Mouse (Mus musculus): ENCODE results near the gene Nrp1. TPM values are rescaled to one million over a fixed set of nuclear protein-coding genes. Genes with fewer than 3 reads are reported as not detected.

The Nrp1 gene
- polyA plus RNA-seq, 1 experiment from 2014 or later: 82.2 TPM

DNA sequence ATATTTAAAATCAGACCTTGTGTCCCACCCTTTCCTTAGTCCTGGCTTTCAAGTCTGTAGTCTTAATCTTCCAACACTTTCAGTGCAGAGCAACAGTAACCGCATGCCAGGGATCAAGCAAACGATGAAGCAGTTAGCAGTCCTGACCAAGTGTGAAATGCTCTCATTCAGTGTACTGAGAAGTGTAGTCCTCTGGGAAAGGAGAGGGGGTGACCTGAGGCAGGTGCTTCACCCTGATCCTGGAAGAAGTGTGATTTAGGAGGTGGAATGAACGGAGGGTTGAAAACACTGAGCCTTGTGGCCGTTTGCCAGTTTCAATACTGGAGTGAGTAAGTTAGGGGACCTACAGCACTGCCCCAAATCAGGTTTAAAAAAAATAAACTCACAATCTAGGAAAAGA is 119.6 kb downstream of the Nrp1 start:
- Histone ChIP-seq H3K36me3 (replicated peaks; ENCODE audit: control insufficient read depth, insufficient read depth) (peaks cover 44% of the 10 kb centered on the region; the same call in 1 of the 2 replicates), H3K4me1 (replicated peaks; ENCODE audit: control insufficient read depth, insufficient read depth, low read length) (no peaks in the 10 kb centered on the region), H3K9me3 (ENCODE audit: control insufficient read depth, low read length) (no peaks in the 10 kb centered on the region), H3K4me2 (replicated peaks) (no peak overlapping the region), H3K4me3 (replicated peaks; ENCODE audit: low read length) (no peak overlapping the region), H3K27ac (no peak overlapping the region), H3K9ac (no peak overlapping the region), H3K27me3 (ENCODE audit: control insufficient read depth, insufficient read depth, low read length) (no peaks in the 10 kb centered on the region)
- DNase-seq (ENCODE audit: low spot score) (no peak), ATAC-seq (ENCODE audit: low FRiP score) (no peak)
- 87% methylated on average over 4 of the region's 4 CpGs for WGBS

DNA sequence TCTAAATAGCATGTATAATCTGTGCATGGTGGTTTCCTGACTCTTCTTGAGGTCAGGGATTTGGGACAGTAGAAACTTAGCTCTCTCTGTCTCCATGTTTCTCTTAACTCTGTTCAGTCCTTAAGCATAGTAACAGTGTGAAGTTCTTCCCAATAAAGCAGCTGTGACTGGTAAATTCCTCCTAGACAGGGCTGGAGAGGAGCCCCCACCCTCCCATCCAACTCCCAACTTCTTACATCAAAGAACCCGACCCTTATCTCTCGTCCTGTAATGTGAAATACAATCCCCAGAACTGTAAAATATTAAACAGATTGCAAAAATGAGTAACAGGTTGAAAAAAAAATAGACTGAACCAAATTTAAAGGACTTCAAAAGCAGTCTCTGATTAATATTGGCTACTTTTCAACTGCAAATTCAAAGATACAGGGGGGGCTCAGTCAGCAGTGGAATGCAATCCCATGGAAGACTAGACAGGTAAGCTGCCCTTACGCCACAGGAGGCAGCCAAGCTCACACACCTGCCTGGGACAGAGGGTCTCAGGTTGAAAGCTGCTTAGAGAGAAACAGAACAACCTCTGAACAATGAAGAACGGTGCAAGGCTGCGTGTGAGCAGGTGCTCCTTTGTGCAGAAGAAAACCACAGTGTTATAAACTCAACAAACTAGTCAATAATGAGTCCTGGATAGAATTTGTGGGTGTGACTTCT is 121.1 kb downstream of the Nrp1 start:
- WGBS: 78% methylated on average over 5 of the region's 5 CpGs
- DNase-seq (ENCODE audit: low spot score) (no peak), ATAC-seq (ENCODE audit: low FRiP score) (no peak)
- Histone ChIP-seq H3K4me1 (replicated peaks; ENCODE audit: control insufficient read depth, insufficient read depth, low read length) (no peaks in the 10 kb centered on the region), H3K9ac (no peak overlapping the region), H3K27ac (no peak overlapping the region), H3K4me3 (replicated peaks; ENCODE audit: low read length) (no peak overlapping the region), H3K36me3 (replicated peaks; ENCODE audit: control insufficient read depth, insufficient read depth) (peaks cover 38% of the 10 kb centered on the region; the same call in 1 of the 2 replicates), H3K4me2 (replicated peaks) (no peak overlapping the region), H3K27me3 (ENCODE audit: control insufficient read depth, insufficient read depth, low read length) (no peaks in the 10 kb centered on the region), H3K9me3 (ENCODE audit: control insufficient read depth, low read length) (no peaks in the 10 kb centered on the region)

DNA sequence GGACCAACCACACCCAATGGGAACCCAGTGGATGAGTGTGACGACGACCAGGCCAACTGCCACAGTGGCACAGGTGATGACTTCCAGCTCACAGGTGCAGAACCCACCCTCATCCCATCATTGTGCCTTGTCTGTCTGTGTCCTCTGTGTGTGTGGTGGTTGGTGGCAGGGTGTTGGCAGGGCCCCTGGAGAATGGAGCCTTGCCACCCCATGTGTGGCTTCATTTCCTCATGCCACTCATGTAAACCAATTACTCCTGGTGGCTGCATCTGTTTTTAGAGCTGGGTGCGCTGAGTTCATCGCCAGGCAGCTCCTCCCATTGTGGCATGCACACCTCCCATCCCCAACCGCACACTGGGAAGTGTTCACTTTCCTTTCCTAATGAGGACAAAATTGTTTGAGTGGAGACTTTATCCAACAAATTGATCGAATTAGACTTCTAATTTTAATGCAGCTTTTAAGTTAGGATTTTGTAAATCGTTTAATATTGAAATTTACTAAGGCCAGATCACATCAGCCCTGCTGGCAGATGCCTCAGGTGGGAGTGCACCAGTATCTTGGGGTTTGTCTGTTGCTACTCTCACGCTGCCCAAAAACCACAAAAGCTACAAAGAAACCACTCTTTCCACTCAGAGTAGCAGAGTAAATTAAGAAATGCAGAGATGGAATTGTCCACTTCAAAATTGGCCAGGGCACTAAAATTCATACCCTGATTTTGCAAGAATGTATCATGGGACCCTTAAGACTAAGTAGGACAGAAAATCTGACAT is 122.7 kb downstream of the Nrp1 start:
- H3K36me3 ChIP-seq (replicated peaks; ENCODE audit: control insufficient read depth, insufficient read depth): peaks cover 39% of the 10 kb centered on the region; the same call in 1 of the 2 replicates
- H3K9ac ChIP-seq: no peak overlapping the region
- H3K4me1 ChIP-seq (replicated peaks; ENCODE audit: control insufficient read depth, insufficient read depth, low read length): no peaks in the 10 kb centered on the region
- ATAC-seq (ENCODE audit: low FRiP score) (no peak), DNase-seq (ENCODE audit: low spot score) (no peak)
- no peak overlapping the region for H3K4me2 ChIP-seq (replicated peaks)
- no peaks in the 10 kb centered on the region for H3K9me3 ChIP-seq (ENCODE audit: control insufficient read depth, low read length)
- H3K4me3 ChIP-seq (replicated peaks; ENCODE audit: low read length): no peak overlapping the region
- no peak overlapping the region for H3K27ac ChIP-seq
- 86% methylated on average over 8 of the region's 8 CpGs for WGBS
- H3K27me3 ChIP-seq (ENCODE audit: control insufficient read depth, insufficient read depth, low read length): no peaks in the 10 kb centered on the region

DNA sequence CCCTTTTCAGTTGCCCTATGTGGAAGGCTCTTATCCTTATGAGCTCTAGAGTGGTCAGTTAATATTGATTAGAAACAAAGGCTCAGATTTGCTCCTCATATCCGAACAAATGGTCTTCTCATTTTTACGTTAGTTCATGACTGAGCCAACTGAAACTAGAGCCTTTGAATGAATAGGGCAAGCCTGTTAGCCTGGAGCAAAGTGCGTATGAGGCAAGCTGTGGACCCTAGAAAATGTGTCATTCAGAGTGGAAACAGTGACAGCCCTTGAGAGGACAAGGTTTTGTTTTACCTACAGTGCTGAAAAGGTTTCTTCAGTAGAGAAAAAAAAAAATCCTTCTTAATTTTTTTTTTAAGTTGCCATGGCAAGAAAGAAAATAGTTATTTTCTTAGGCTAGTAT is 124.9 kb downstream of the Nrp1 start:
- Histone ChIP-seq H3K9ac (no peak overlapping the region), H3K4me1 (replicated peaks; ENCODE audit: control insufficient read depth, insufficient read depth, low read length) (no peaks in the 10 kb centered on the region), H3K36me3 (replicated peaks; ENCODE audit: control insufficient read depth, insufficient read depth) (peaks cover 21% of the 10 kb centered on the region; the same call in 1 of the 2 replicates), H3K27ac (no peak overlapping the region), H3K9me3 (ENCODE audit: control insufficient read depth, low read length) (no peaks in the 10 kb centered on the region), H3K4me3 (replicated peaks; ENCODE audit: low read length) (no peak overlapping the region), H3K27me3 (ENCODE audit: control insufficient read depth, insufficient read depth, low read length) (no peaks in the 10 kb centered on the region), H3K4me2 (replicated peaks) (no peak overlapping the region)
- DNase-seq (ENCODE audit: low spot score) (no peak), ATAC-seq (ENCODE audit: low FRiP score) (no peak)
- 85% methylated on average over 3 of the region's 3 CpGs for WGBS

DNA sequence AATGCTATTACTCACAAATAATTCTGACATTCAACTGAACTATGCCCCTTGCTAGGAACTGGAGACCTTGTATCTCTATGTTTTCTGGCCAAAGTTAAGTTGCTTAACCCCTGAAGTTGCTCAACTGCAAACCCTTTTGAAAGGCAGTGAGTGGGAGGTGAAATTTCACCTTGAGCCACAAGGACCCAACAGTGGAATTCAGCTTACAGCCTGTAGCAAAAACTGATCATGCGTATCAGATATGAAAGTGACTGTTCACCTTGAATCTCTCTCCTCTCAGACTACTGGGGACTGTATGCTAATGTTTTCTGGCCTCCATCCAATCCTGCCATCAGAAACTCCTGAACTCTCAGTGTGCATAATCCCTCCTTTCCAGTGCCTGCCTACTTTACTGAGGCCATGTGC is 126.3 kb downstream of the Nrp1 start:
- no peak overlapping the region for H3K4me3 ChIP-seq (replicated peaks; ENCODE audit: low read length)
- ATAC-seq (ENCODE audit: low FRiP score): no peak
- no peaks in the 10 kb centered on the region for H3K27me3 ChIP-seq (ENCODE audit: control insufficient read depth, insufficient read depth, low read length)
- H3K9me3 ChIP-seq (ENCODE audit: control insufficient read depth, low read length): no peaks in the 10 kb centered on the region
- H3K27ac ChIP-seq: no peak overlapping the region
- no peaks in the 10 kb centered on the region for H3K4me1 ChIP-seq (replicated peaks; ENCODE audit: control insufficient read depth, insufficient read depth, low read length)
- H3K4me2 ChIP-seq (replicated peaks): no peak overlapping the region
- H3K36me3 ChIP-seq (replicated peaks; ENCODE audit: control insufficient read depth, insufficient read depth): peaks cover 21% of the 10 kb centered on the region
- no peak for DNase-seq (ENCODE audit: low spot score)
- no peak overlapping the region for H3K9ac ChIP-seq
- 88% methylated on average over 1 of the region's 1 CpGs for WGBS

DNA sequence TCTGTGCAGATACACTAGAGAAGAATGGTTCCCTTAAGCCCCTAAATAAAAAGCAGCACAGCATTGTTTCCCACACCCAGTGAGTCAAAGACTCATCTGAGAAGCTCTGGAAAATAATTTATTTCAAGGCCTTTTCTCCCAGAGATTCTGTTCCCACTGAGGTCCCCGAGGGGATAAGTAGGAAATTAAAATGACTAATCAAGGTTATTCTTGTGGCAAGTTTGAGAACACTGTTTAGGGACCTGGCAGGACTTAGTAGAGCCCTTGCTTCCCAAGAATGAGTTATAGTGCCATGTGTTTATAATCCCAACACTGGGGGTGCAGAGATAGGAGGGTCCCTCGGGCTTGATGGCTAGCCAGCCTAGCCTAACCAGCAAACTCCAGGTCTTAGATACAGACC is 127.6 kb downstream of the Nrp1 start:
- no peak overlapping the region for H3K4me2 ChIP-seq (replicated peaks)
- ATAC-seq (ENCODE audit: low FRiP score) (no peak), DNase-seq (ENCODE audit: low spot score) (no peak)
- H3K4me3 ChIP-seq (replicated peaks; ENCODE audit: low read length): no peak overlapping the region
- H3K27me3 ChIP-seq (ENCODE audit: control insufficient read depth, insufficient read depth, low read length): no peaks in the 10 kb centered on the region
- H3K4me1 ChIP-seq (replicated peaks; ENCODE audit: control insufficient read depth, insufficient read depth, low read length): no peaks in the 10 kb centered on the region
- WGBS: 91% methylated on average over 2 of the region's 2 CpGs
- H3K36me3 ChIP-seq (replicated peaks; ENCODE audit: control insufficient read depth, insufficient read depth): peaks cover 16% of the 10 kb centered on the region
- H3K9me3 ChIP-seq (ENCODE audit: control insufficient read depth, low read length): no peaks in the 10 kb centered on the region
- H3K27ac ChIP-seq: no peak overlapping the region
- no peak overlapping the region for H3K9ac ChIP-seq

DNA sequence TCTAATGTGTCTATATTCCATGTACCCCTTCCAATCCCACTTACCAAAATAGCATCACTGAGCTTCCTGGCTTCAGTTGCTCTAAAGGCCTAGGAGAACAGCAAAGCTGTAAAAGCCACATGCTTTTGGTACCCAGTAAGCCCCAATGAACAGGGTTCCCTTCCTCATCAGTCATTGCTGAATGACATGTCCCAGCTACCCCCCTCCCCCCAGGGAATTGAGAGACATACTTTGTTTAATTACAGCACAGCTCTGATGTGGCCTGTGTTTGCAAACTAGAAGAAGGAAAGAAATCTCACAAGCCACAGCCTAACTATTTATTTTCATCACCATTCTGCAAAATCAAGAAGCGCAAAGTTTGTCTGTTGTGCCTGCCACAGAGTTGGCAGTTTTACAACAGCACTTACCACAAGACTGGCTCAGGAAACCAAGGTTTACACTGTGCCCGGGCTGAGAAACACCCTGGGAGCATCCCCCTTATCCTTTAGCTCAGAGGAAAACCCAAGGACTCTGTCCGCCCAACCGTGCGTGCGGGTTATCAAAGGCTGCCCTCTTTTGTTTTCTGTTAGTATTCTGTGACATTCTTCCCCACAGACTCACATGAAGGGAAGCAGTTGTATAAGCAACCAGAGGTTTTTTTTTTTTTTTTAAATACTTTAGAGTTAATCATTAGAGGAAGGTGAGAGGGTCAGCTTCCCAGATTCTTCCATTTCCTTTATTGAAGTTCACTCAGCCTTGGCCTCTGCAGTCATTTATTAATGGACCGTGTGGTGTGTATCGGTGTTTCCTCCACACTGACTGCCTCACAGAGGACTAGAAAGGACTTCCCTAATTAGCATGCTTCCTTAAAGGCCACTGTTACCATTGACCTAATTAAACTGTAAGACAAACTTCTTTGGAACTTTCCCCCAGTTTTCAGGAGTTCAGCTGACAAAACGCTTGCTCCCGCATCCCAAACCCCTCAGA is 129.8 kb downstream of the Nrp1 start:
- no peaks in the 10 kb centered on the region for H3K27me3 ChIP-seq (ENCODE audit: control insufficient read depth, insufficient read depth, low read length)
- no peak overlapping the region for H3K9ac ChIP-seq
- H3K36me3 ChIP-seq (replicated peaks; ENCODE audit: control insufficient read depth, insufficient read depth): peaks cover 8% of the 10 kb centered on the region
- no peaks in the 10 kb centered on the region; the same call in 1 of the 2 replicates for H3K4me1 ChIP-seq (replicated peaks; ENCODE audit: control insufficient read depth, insufficient read depth, low read length)
- H3K4me2 ChIP-seq (replicated peaks): no peak overlapping the region
- no peak overlapping the region for H3K4me3 ChIP-seq (replicated peaks; ENCODE audit: low read length)
- no peak for ATAC-seq (ENCODE audit: low FRiP score)
- no peaks in the 10 kb centered on the region for H3K9me3 ChIP-seq (ENCODE audit: control insufficient read depth, low read length)
- DNase-seq (ENCODE audit: low spot score): no peak
- H3K27ac ChIP-seq: no peak overlapping the region
- WGBS: 16% methylated on average over 10 of the region's 10 CpGs

DNA sequence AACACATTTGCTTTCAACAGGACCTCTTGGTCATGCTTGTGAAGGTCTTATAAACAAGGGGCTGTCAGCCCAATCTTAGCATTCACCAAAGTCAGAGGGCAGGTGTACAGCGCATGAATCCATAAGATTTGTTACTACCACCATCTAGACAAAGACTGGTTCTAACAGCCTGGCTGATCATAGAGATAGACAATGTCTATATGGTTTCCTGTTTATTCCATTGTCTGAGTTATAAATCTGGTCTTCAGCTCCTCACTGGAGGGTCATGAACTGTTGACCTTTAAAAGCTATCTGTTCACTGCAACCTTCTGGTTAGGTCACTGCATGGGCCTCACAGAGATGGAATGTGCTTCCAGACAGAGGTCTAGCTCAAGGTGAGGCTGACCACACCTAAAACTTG is 130.9 kb downstream of the Nrp1 start:
- Histone ChIP-seq H3K36me3 (replicated peaks; ENCODE audit: control insufficient read depth, insufficient read depth) (peaks cover 17% of the 10 kb centered on the region), H3K9me3 (ENCODE audit: control insufficient read depth, low read length) (no peaks in the 10 kb centered on the region), H3K27ac (no peak overlapping the region), H3K4me1 (replicated peaks; ENCODE audit: control insufficient read depth, insufficient read depth, low read length) (no peaks in the 10 kb centered on the region; the same call in 1 of the 2 replicates), H3K4me2 (replicated peaks) (no peak overlapping the region), H3K9ac (no peak overlapping the region), H3K27me3 (ENCODE audit: control insufficient read depth, insufficient read depth, low read length) (no peaks in the 10 kb centered on the region), H3K4me3 (replicated peaks; ENCODE audit: low read length) (no peak overlapping the region)
- no peak for ATAC-seq (ENCODE audit: low FRiP score)
- no peak for DNase-seq (ENCODE audit: low spot score)
- WGBS: 83% methylated on average over 1 of the region's 1 CpGs

Data from hindbrain, embryonic 14.5 days (tissue).